Mouse (Mus musculus): ENCODE measurements around the gene Lrrc74a.

Gene Lrrc74a

GRCm38 (mm10) chr12:86786149-86787019 lies 52.2 kb downstream of the Lrrc74a start:
- DNase-seq (ENCODE audit: low spot score in 2 of 2), result no peak

GRCm38 (mm10) chr12:86787020-86787553 lies 52.9 kb downstream of the Lrrc74a start:
- no peak for DNase-seq (ENCODE audit: low spot score in 2 of 2)

GRCm38 (mm10) chr12:86790100-86790848 lies 56.1 kb downstream of the Lrrc74a start:
- no peak for DNase-seq (ENCODE audit: low spot score in 2 of 2)

GRCm38 (mm10) chr12:86790849-86791127 lies 56.6 kb downstream of the Lrrc74a start:
- DNase-seq (ENCODE audit: low spot score in 2 of 2), result peak in 1 of 2 experiments; percentile 60

- no peak for DNase-seq (ENCODE audit: low spot score in 2 of 2)
Observed at GRCm38 (mm10) chr12:86791987-86792386, 57.8 kb downstream of the Lrrc74a start.

- peak in 1 of 2 experiments; percentile 73 for DNase-seq (ENCODE audit: low spot score in 2 of 2)
Observed at GRCm38 (mm10) chr12:86793830-86794229, 59.7 kb downstream of the Lrrc74a start.

GRCm38 (mm10) chr12:86794331-86794730 lies 60.2 kb downstream of the Lrrc74a start:
- no peak for DNase-seq (ENCODE audit: low spot score in 2 of 2)

- DNase-seq (ENCODE audit: low spot score in 2 of 2), result no peak
Observed at GRCm38 (mm10) chr12:86795076-86795837, 61.1 kb downstream of the Lrrc74a start.

GRCm38 (mm10) chr12:86795838-86796232 lies 61.7 kb downstream of the Lrrc74a start:
- DNase-seq (ENCODE audit: low spot score in 2 of 2), result peak; percentile 76 to 80

GRCm38 (mm10) chr12:86796351-86796750 lies 62.2 kb downstream of the Lrrc74a start:
- no peak for DNase-seq (ENCODE audit: low spot score in 2 of 2)

- DNase-seq (ENCODE audit: low spot score in 2 of 2), result no peak
Observed at GRCm38 (mm10) chr12:86797771-86798170, 63.6 kb downstream of the Lrrc74a start.

- DNase-seq (ENCODE audit: low spot score in 2 of 2), result peak; percentile 81 to 83
Observed at GRCm38 (mm10) chr12:86798773-86799540, 64.8 kb downstream of the Lrrc74a start.

- no peak for DNase-seq (ENCODE audit: low spot score in 2 of 2)
Observed at GRCm38 (mm10) chr12:86799786-86800185, 65.6 kb downstream of the Lrrc74a start.

GRCm38 (mm10) chr12:86800336-86800735 lies 66.2 kb downstream of the Lrrc74a start:
- DNase-seq (ENCODE audit: low spot score in 2 of 2), result no peak

- peak in 1 of 2 experiments; percentile 81 for DNase-seq (ENCODE audit: low spot score in 2 of 2)
Observed at GRCm38 (mm10) chr12:86800765-86801147, 66.6 kb downstream of the Lrrc74a start.

GRCm38 (mm10) chr12:86801148-86802004 lies 67.2 kb downstream of the Lrrc74a start:
- DNase-seq (ENCODE audit: low spot score in 2 of 2), result peak; percentile 92 to 97

- no peak for DNase-seq (ENCODE audit: low spot score in 2 of 2)
Observed at GRCm38 (mm10) chr12:86802005-86802671, 68.0 kb downstream of the Lrrc74a start.

GRCm38 (mm10) chr12:86802899-86803298 lies 68.7 kb downstream of the Lrrc74a start:
- no peak for DNase-seq (ENCODE audit: low spot score in 2 of 2)

- DNase-seq (ENCODE audit: low spot score in 2 of 2), result no peak
Observed at GRCm38 (mm10) chr12:86803651-86804307, 69.6 kb downstream of the Lrrc74a start.

Data from urinary bladder, postnatal 36 days (tissue).